8 mouse cellular contexts compared by ENCODE assay signal in the genomic region with DNA sequence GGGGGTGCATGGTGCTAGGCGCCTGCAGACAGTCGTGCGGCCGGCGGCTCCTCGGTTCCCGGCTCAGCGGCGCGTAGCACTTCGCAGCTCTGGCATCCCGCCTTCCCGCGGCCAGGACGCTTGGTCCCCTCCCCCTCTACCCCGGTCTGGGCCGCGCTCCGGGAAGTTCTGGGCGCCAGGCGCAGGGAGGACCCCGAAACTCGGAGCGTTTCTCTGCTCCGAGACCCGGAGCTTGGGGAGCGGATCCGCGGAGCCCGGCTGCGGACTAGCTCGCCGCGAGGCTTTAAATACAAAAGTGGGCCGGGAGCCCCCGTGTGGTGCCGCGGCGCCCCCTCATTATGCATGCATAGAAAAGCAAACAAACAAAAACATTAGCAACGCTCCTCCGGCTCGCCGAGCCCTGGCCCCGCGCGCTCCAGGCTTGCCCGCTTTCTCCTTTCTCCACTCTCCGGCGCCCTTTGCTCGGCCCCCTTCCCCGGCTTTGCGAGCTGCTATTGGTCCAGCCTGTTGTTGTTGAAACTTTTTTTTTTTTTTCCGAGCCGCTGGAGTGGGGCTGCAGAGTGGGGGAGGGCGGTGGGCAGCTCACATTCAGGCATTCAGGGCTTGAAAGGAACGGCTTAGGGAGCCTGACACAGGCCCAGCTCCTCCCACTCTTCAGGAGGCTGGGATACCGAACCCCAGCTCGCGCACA. TPM values are rescaled to one million over a fixed set of nuclear protein-coding genes. Genes with fewer than 3 reads are reported as not detected.
DNase-seq lines count a peak whose midpoint lies in the region; ATAC-seq and TF ChIP-seq lines count a peak whose summit lies in the region.

A gene (minus strand): TSS at position 260 of the 691 bp plus-strand sequence.

- peak; percentile 83 for DNase-seq in WW6 (ENCODE audit: low read depth, low spot score)
- peak; percentile 80 to 90 for DNase-seq in cerebellum, postnatal 10 days
- DNase-seq in frontal cortex, postnatal 10 days (ENCODE audit: low spot score in 2 of 2): peak; percentile 83 to 84
- DNase-seq in layer of hippocampus, adult 9-11 months: peak; percentile 81
- peak; percentile 95 for DNase-seq in lung, embryonic 14.5 days
- peak; percentile 30 for DNase-seq in retina, adult 2 months (ENCODE audit: low read depth, low spot score)
- peak; percentile 91 to 93 for DNase-seq in urinary bladder, postnatal 4 days (ENCODE audit: low spot score in 2 of 2)

- H3K9ac ChIP-seq in lung, embryonic 14.5 days: peak within 1 kb of the TSS; percentile 89

- H3K4me3 ChIP-seq in lung, embryonic 14.5 days (ENCODE audit: low read depth, low read length): peak within 1 kb of the TSS; percentile 73

- peaks cover 23% of the 10 kb centered on the region; the same call in 1 of the 2 replicates for H3K27me3 ChIP-seq in lung, embryonic 14.5 days (ENCODE audit: insufficient read depth, low read length)

- no peaks in the 10 kb centered on the region for H3K9me3 ChIP-seq in lung, embryonic 14.5 days (ENCODE audit: low read depth, low read length)

- peak within 1 kb of the TSS; percentile 77 for H3K4me2 ChIP-seq in lung, embryonic 14.5 days

- H3K36me3 ChIP-seq in lung, embryonic 14.5 days (ENCODE audit: insufficient read depth): no peaks in the 10 kb centered on the region

- peak; percentile 44 to 57; a peak in 3 of 4 replicates for ATAC-seq in hematopoietic stem cell, adult 5-6 weeks (replicated peaks in 1 of 2; ENCODE audit: insufficient read depth in 1 of 2, low FRiP score in 2 of 2, low TSS enrichment in 1 of 2, low read depth in 1 of 2, poor library complexity in 2 of 2, severe bottlenecking in 2 of 2)
- ATAC-seq in lung, embryonic 14.5 days (ENCODE audit: insufficient read depth): peak; percentile 93

- peak; percentile 23; the same call in 1 of the 2 replicates for TF ChIP-seq CTCF in lung, embryonic 14.5 days (IDR thresholded peaks at IDR 0.05; ENCODE audit: low read depth)

- H3K4me1 ChIP-seq in lung, embryonic 14.5 days (ENCODE audit: insufficient read depth): peaks cover 11% of the 10 kb centered on the region

- peak within 1 kb of the TSS; percentile 98 for H3K27ac ChIP-seq in lung, embryonic 14.5 days (ENCODE audit: low read depth)

- WGBS in lung, embryonic 14.5 days: under 1% methylated on average over 58 of the region's 59 CpGs

RNA-seq across cellular contexts. Expression of the gene that starts here (rescaled TPM):
- not detected in 2 replicates for total RNA-seq in hematopoietic stem cell, adult 5-6 weeks (2017)
- polyA plus RNA-seq in lung, embryonic 14.5 days (2014; fragmentation: Nextera tagmentation; extraction: Ambion mirVana): 31.0 and 32.1 TPM in 2 replicates

Comparison
In these comparisons a context has a peak if more than half of its experiments do, and no peak if none do; other contexts are left out.
1. Peak in every context shown above with its lines: DNase-seq, ATAC-seq, H3K4me3 ChIP-seq and H3K27ac ChIP-seq.
2. Peak in ATAC-seq in hematopoietic stem cell, adult 5-6 weeks; RNA of the gene not detected or under 1 TPM.
3. DNase-seq: peak in every context shown above with its lines; median percentile 95 in lung, embryonic 14.5 days; 92 in urinary bladder, postnatal 4 days; 85 in cerebellum, postnatal 10 days; 84 in frontal cortex, postnatal 10 days; 83 in WW6; 81 in layer of hippocampus, adult 9-11 months; 30 in retina, adult 2 months.